Mouse (Mus musculus): ENCODE data around the gene Usp29. TPM values are rescaled to one million over a fixed set of nuclear protein-coding genes. Genes with fewer than 3 reads are reported as not detected.

Gene Usp29
- polyA plus RNA-seq, 1 experiment from 2014 or later: 4.1 TPM

DNA sequence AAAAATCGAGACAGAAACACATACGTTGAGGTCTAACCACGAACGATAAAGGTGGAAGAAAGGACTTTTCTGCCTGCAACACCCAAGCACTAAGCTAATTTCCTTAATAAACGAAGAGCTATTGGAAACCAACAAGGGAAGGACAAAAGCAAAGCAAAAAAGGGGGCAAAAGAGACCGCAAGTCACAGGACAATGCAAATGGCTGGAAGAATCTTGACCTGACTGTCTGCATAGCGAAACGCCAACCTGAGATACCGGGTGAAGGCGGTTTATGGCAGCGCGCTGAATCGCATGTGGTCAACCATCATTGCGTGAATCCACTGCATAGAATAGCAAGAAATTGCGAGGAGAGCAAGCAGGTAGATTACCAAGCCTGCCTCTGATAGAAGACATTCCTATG, 423 bp downstream of the Usp29 start:
- ATAC-seq: no peak
- H3K27me3 ChIP-seq (replicated peaks): no peaks in the 10 kb centered on the region
- H3K4me2 ChIP-seq (replicated peaks): peak overlapping the region; percentile 66
- H3K9ac ChIP-seq: 0 out of 2 replicates have a peak overlapping the region, but pooled peaks have one; percentile 3
- 56% methylated on average over 15 of the region's 15 CpGs for WGBS
- H3K27ac ChIP-seq: no peak overlapping the region
- peak overlapping the region; percentile 48 for H3K4me3 ChIP-seq (replicated peaks)
- H3K36me3 ChIP-seq: no peaks in the 10 kb centered on the region
- H3K4me1 ChIP-seq (replicated peaks): no peaks in the 10 kb centered on the region
- peaks cover 5% of the 10 kb centered on the region; the same call in 1 of the 2 replicates for H3K9me3 ChIP-seq

GRCm38 (mm10) chr7:6731373-6731772, 995 bp downstream of the Usp29 start:
- H3K27ac ChIP-seq: no peak overlapping the region
- ATAC-seq: no peak
- H3K9me3 ChIP-seq: peaks cover 5% of the 10 kb centered on the region; the same call in 1 of the 2 replicates
- H3K27me3 ChIP-seq (replicated peaks): no peaks in the 10 kb centered on the region
- WGBS: 52% methylated on average over 3 of the region's 3 CpGs
- H3K4me3 ChIP-seq (replicated peaks): peak overlapping the region; percentile 48
- H3K4me2 ChIP-seq (replicated peaks): peak overlapping the region; percentile 66
- H3K36me3 ChIP-seq: no peaks in the 10 kb centered on the region
- no peaks in the 10 kb centered on the region for H3K4me1 ChIP-seq (replicated peaks)
- no peak overlapping the region for H3K9ac ChIP-seq

GRCm38 (mm10) chr7:6731930-6732329, 1.6 kb downstream of the Usp29 start:
- Histone ChIP-seq H3K27ac (no peak overlapping the region), H3K9ac (peak overlapping the region; percentile 17), H3K4me3 (replicated peaks) (peak overlapping the region; percentile 48), H3K36me3 (no peaks in the 10 kb centered on the region), H3K4me2 (replicated peaks) (peak overlapping the region; percentile 47), H3K4me1 (replicated peaks) (no peaks in the 10 kb centered on the region), H3K27me3 (replicated peaks) (no peaks in the 10 kb centered on the region), H3K9me3 (peaks cover 5% of the 10 kb centered on the region; the same call in 1 of the 2 replicates)
- no peak for ATAC-seq
- 48% methylated on average over 4 of the region's 4 CpGs for WGBS

GRCm38 (mm10) chr7:6736060-6736459, 5.7 kb downstream of the Usp29 start:
- ATAC-seq: no peak
- Histone ChIP-seq H3K27me3 (replicated peaks) (no peaks in the 10 kb centered on the region), H3K4me2 (replicated peaks) (no peak overlapping the region), H3K4me3 (replicated peaks) (no peak overlapping the region), H3K9me3 (no peaks in the 10 kb centered on the region), H3K4me1 (replicated peaks) (no peaks in the 10 kb centered on the region), H3K9ac (no peak overlapping the region), H3K36me3 (no peaks in the 10 kb centered on the region), H3K27ac (no peak overlapping the region)
- WGBS: 74% methylated on average over 1 of the region's 1 CpGs

DNA sequence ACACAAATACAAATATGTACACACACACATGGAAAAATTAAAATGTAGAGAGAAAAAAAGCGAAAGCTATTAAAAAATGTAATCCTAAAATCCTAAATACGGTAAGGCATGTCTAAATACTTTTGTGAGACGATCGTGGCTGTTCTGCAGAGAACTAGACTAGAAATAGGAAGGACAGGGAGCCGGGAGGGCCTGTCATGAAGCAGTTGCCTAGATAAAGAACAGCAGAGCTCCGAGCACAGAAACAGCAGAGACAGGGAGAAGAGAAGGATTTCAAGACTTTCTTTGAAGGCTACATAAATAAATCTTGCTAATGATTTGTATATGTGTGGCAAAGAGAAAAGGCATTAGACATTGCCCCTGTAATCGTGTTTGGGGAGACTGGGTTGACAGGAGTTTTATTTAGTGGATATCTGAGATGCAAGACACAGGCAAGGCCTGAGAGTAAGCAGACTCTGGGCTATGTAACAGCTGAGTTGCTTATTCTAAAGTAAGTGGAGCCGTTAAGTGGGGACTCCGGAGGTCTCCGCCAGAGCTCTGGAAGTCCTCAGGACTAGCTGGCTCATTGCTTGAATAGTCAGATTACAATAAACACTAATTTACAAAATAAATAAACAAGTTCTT, 14.0 kb downstream of the Usp29 start:
- Histone ChIP-seq H3K27me3 (replicated peaks) (no peaks in the 10 kb centered on the region), H3K4me2 (replicated peaks) (no peak overlapping the region), H3K4me1 (replicated peaks) (0 out of 2 replicates have a peak, but pooled peaks cover 3% of the 10 kb centered on the region), H3K4me3 (replicated peaks) (no peak overlapping the region), H3K9ac (no peak overlapping the region), H3K27ac (0 out of 2 replicates have a peak overlapping the region, but pooled peaks have one; percentile 22), H3K9me3 (no peaks in the 10 kb centered on the region), H3K36me3 (no peaks in the 10 kb centered on the region)
- peak; percentile 91 for ATAC-seq
- 31% methylated on average over 10 of the region's 10 CpGs for whole genome bisulfite sequencing

- no peak for ATAC-seq
- no peaks in the 10 kb centered on the region for H3K27me3 ChIP-seq (replicated peaks)
Measured at GRCm38 (mm10) chr7:6749196-6749595, 18.8 kb downstream of the Usp29 start.

DNA sequence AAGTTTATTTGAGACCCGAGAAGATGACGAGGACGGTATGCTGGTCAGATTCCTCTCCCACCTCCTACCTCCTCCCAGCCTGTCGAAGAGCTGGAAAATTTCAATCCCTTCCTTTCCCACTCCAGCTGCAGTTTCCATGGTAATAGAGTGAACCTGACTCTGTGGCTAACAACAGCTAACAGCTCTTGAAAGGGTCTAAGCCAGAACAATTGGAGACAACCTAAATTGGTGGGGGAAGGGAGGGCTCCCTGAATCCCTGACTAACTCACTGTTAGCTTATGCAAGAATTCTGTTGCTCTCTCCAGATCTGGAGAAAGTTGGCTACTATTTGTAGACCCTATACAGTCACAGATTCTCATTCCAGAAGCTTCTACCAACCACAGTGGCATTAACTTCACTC, 23.1 kb downstream of the Usp29 start:
- Histone ChIP-seq H3K4me3 (replicated peaks) (no peak overlapping the region), H3K36me3 (no peaks in the 10 kb centered on the region), H3K4me1 (replicated peaks) (no peaks in the 10 kb centered on the region), H3K27ac (no peak overlapping the region), H3K27me3 (replicated peaks) (no peaks in the 10 kb centered on the region), H3K9ac (no peak overlapping the region), H3K4me2 (replicated peaks) (no peak overlapping the region), H3K9me3 (no peaks in the 10 kb centered on the region)
- no peak; the same call in 1 of the 2 replicates for ATAC-seq
- WGBS: 28% methylated on average over 4 of the region's 4 CpGs

More at GRCm38 (mm10) chr7:6749196-6749595, 18.8 kb downstream of the Usp29 start:
- Histone ChIP-seq H3K9me3 (no peaks in the 10 kb centered on the region), H3K36me3 (no peaks in the 10 kb centered on the region), H3K4me2 (replicated peaks) (no peak overlapping the region), H3K27ac (no peak overlapping the region), H3K9ac (no peak overlapping the region), H3K4me3 (replicated peaks) (no peak overlapping the region), H3K4me1 (replicated peaks) (no peaks in the 10 kb centered on the region)
- WGBS: 84% methylated on average over 7 of the region's 7 CpGs

- WGBS: 78% methylated on average over 4 of the region's 4 CpGs
Measured at GRCm38 (mm10) chr7:6756777-6757291, 26.5 kb downstream of the Usp29 start.

GRCm38 (mm10) chr7:6759698-6760097, 29.3 kb downstream of the Usp29 start:
- no peak for ATAC-seq

More at GRCm38 (mm10) chr7:6756777-6757291, 26.5 kb downstream of the Usp29 start:
- no peaks in the 10 kb centered on the region for H3K4me1 ChIP-seq (replicated peaks)
- ATAC-seq: no peak
- no peaks in the 10 kb centered on the region for H3K36me3 ChIP-seq
- H3K4me2 ChIP-seq (replicated peaks): no peak overlapping the region
- H3K27ac ChIP-seq: no peak overlapping the region
- no peak overlapping the region for H3K9ac ChIP-seq
- H3K4me3 ChIP-seq (replicated peaks): no peak overlapping the region
- H3K27me3 ChIP-seq (replicated peaks): no peaks in the 10 kb centered on the region
- no peaks in the 10 kb centered on the region for H3K9me3 ChIP-seq

DNA sequence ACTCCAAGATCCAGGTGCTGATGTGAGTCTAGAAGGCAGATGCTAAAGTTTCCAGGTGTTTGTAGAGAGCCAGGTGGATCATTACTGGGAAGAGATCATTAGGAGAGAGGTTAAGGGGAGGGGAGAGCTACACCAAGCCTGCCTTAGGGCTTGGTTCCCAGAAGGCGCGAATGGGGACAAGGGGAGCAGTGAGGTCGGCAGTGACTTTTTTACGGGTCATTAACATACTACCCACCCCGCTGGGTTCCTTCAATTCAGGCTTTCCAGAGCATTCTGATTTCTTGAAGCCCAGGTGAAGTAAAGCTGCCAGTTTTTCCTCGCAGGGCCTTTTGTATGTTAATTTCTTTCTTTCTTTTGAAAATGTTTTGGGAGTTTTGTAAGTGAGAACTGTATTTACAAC, 29.8 kb downstream of the Usp29 start:
- ATAC-seq: no peak
- H3K4me2 ChIP-seq (replicated peaks): no peak overlapping the region
- WGBS: 70% methylated on average over 6 of the region's 6 CpGs
- no peaks in the 10 kb centered on the region for H3K27me3 ChIP-seq (replicated peaks)
- H3K4me3 ChIP-seq (replicated peaks): no peak overlapping the region
- no peaks in the 10 kb centered on the region for H3K9me3 ChIP-seq
- H3K27ac ChIP-seq: no peak overlapping the region
- 0 out of 2 replicates have a peak, but pooled peaks cover under 1% of the 10 kb centered on the region for H3K4me1 ChIP-seq (replicated peaks)
- no peaks in the 10 kb centered on the region for H3K36me3 ChIP-seq
- H3K9ac ChIP-seq: no peak overlapping the region

More at GRCm38 (mm10) chr7:6759698-6760097, 29.3 kb downstream of the Usp29 start:
- Histone ChIP-seq H3K4me1 (replicated peaks) (no peaks in the 10 kb centered on the region), H3K9ac (no peak overlapping the region), H3K4me3 (replicated peaks) (no peak overlapping the region), H3K4me2 (replicated peaks) (no peak overlapping the region), H3K27me3 (replicated peaks) (no peaks in the 10 kb centered on the region), H3K9me3 (no peaks in the 10 kb centered on the region), H3K27ac (no peak overlapping the region), H3K36me3 (no peaks in the 10 kb centered on the region)
- 77% methylated on average over 12 of the region's 12 CpGs for WGBS

- H3K9ac ChIP-seq: no peak overlapping the region
- H3K36me3 ChIP-seq: no peaks in the 10 kb centered on the region
- H3K4me3 ChIP-seq (replicated peaks): no peak overlapping the region
- H3K4me1 ChIP-seq (replicated peaks): peaks cover 8% of the 10 kb centered on the region
- no peak overlapping the region for H3K27ac ChIP-seq
- H3K4me2 ChIP-seq (replicated peaks): no peak overlapping the region
- H3K9me3 ChIP-seq: no peaks in the 10 kb centered on the region
- no peaks in the 10 kb centered on the region for H3K27me3 ChIP-seq (replicated peaks)
- 47% methylated on average over 5 of the region's 5 CpGs for WGBS
- no peak for ATAC-seq
Measured at GRCm38 (mm10) chr7:6765240-6765639, 34.9 kb downstream of the Usp29 start.

- Histone ChIP-seq H3K36me3 (no peaks in the 10 kb centered on the region), H3K4me2 (replicated peaks) (peak overlapping the region; percentile 37), H3K4me3 (replicated peaks) (no peak overlapping the region), H3K4me1 (replicated peaks) (peaks cover 13% of the 10 kb centered on the region), H3K9ac (no peak overlapping the region), H3K27me3 (replicated peaks) (no peaks in the 10 kb centered on the region), H3K27ac (peak overlapping the region; percentile 24), H3K9me3 (no peaks in the 10 kb centered on the region)
- 0% methylated on average over 8 of the region's 8 CpGs for WGBS
- peak; percentile 77 for ATAC-seq
Measured at GRCm38 (mm10) chr7:6770286-6770685, 39.9 kb downstream of the Usp29 start.
